Mouse (Mus musculus) G1E (cell line): ENCODE measurements around the gene Ralgapa1. TPM values are rescaled to one million over a fixed set of nuclear protein-coding genes. Genes with fewer than 3 reads are reported as not detected.

Experiments used
- ATAC-seq: 2 replicates; pipeline ENCODE4 v1.8.0; 2016; ENCODE audit warnings: mild to moderate bottlenecking; ENCODE audit not compliant: insufficient number of reproducible peaks, poor library complexity, low FRiP score, severe bottlenecking; ENCODE audit errors: extremely low read depth
- DNase-seq: peaks from one replicate; pipeline ENCODE4 v3.0.0; 2012; ENCODE audit warnings: low spot score
- H3K27me3 ChIP-seq: 2 replicates; pipeline ENCODE4 v1.6.1; 2012; ENCODE audit warnings: mild to moderate bottlenecking, low read length, inconsistent platforms; ENCODE audit not compliant: insufficient read depth
- H3K36me3 ChIP-seq: replicated peaks from 2 replicates; pipeline ENCODE3; 2012; ENCODE audit warnings: mild to moderate bottlenecking, inconsistent platforms
- H3K4me1 ChIP-seq: 2 replicates; pipeline ENCODE4 v1.6.1; 2012; ENCODE audit warnings: low read depth, low read length, inconsistent platforms, mixed read lengths; ENCODE audit not compliant: insufficient read depth
- H3K4me3 ChIP-seq: 2 replicates; pipeline ENCODE4 v1.5.1; 2012; ENCODE audit warnings: low read depth, mild to moderate bottlenecking, inconsistent platforms, low read length, moderate library complexity, mixed read lengths
- H3K9me3 ChIP-seq: replicated peaks from 2 replicates; pipeline ENCODE4 v1.6.1; 2012; ENCODE audit warnings: inconsistent platforms
- CTCF ChIP-seq: IDR thresholded peaks from 2 replicates; pipeline ENCODE4 v1.5.1; 2012; ENCODE audit warnings: low read depth, low read length, inconsistent platforms, mixed read lengths
- GATA1 ChIP-seq: IDR thresholded peaks from 2 replicates; pipeline ENCODE4 v1.6.1; 2012; ENCODE audit warnings: borderline replicate concordance, low read length, inconsistent platforms, mixed read lengths
- GATA2 ChIP-seq: IDR thresholded peaks from 2 replicates; pipeline ENCODE4 v1.6.1; 2012; ENCODE audit warnings: low read depth, low read length, inconsistent platforms, borderline replicate concordance
- POLR2AphosphoS5 ChIP-seq: IDR thresholded peaks from 2 replicates; pipeline ENCODE4 v1.6.1; 2012; ENCODE audit warnings: low read depth, low read length, inconsistent platforms; ENCODE audit not compliant: insufficient replicate concordance
- TAL1 ChIP-seq: conservative IDR thresholded peaks from 2 replicates; pipeline ENCODE4 v1.6.1; 2012; ENCODE audit warnings: low read depth, low read length, inconsistent platforms, mixed read lengths
- polyA plus RNA-seq: library from polyadenylated mRNA; stranded (reverse); fragments of >175 nt; gene quantifications from 2 replicates; pipeline ENCODE4 v1.2.3, GENCODE M21; 2012
- total RNA-seq, 2 experiments: library from RNA; stranded (forward) in 1 of 2; stranded (reverse) in 1 of 2; fragments of 200-1000 nt in 1 of 2; fragments of >200 nt in 1 of 2; fragmentation: Nextera tagmentation in 1 of 2; gene quantifications; 2 replicates each; pipeline ENCODE4 v1.2.3; 2014 to 2017

The Ralgapa1 gene
- total RNA-seq (2014; fragmentation: Nextera tagmentation) (169 and 177 TPM in 2 replicates), total RNA-seq (2017) (49.1 and 57.9 TPM in 2 replicates), polyA plus RNA-seq (13.3 and 13.6 TPM in 2 replicates)

DNA sequence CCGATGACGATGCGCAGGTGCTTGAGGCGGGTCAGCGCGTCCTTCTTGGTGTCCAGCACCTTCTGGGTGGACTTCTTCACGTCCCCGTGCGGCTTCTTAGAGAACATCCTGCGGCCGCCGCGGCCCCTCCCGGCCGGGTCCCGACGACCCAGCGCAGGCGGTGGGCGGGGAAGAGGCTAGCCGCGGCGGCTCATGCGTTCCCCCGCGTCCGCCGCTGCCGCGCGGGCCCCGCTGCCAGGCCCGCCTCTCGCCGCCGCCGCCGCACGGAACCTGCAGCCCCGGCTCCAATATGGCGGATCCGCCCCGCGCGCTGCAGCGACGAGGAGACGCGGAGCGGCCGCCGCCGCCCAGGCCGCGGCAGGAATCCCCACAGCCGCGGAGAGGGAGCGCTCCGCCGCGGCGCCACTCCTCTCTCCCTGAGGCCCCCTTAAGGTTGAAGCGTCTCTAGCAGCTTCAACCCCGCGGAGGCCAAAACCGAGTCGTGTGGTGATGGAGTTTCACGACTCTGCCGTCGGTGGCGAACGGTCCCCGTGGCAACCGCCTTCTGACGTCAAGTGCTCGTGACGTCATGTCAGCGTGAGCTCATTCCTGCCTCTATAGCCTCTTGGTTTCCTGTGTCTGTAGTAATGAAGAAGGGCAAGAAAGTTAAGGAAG is at the start of gene Ralgapa1:
TSS of gene Ralgapa1 (minus strand) at position 507 of the 654 bp plus-strand sequence.
- DNase-seq (peak; percentile 84), ATAC-seq (peak; percentile 94)
- TF ChIP-seq TAL1 (no peak), GATA2 (no peak), CTCF (no peak), GATA1 (no peak), POLR2AphosphoS5 (no peak)
- Histone ChIP-seq H3K9me3 (peaks cover 3% of the 10 kb centered on the region), H3K4me3 (peak within 1 kb of the TSS; percentile 87), H3K27me3 (0 out of 2 replicates have a peak, but pooled peaks cover 3% of the 10 kb centered on the region), H3K36me3 (peaks cover 5% of the 10 kb centered on the region), H3K4me1 (peaks cover 41% of the 10 kb centered on the region)

DNA sequence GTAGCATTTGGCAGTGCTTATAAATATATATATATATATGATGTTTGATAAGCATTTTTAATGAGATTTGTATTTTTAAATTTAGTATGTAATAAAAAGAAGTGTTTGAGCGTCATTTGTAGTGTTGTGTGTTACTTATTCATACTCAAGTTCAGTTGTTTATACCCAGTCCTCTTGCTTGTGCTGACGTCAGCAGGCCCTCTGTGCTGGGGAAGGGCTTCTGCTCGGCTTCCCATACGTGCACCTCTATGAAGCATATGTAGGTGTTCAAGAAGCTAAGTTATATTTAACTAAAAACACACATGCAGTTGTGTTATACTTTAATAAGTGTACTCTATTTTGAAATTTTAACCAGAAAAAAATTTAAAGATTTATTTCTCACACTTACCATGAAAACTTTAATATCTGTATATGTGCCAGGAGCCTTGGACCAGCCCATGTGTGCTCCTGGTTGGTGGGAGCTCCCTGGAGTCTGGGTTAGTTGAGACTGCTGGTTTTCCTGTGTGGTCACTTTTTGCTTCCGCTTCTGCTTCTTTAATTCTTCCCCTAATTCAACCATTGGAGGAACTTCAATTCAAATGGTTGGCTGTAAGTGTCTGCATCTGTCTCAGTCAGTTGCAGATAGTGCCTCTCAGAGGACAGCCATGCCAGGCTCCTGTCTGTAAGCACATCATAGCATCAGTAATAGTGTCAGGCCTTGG is 48.8 kb upstream of the Ralgapa1 start:
- H3K4me1 ChIP-seq, result no peaks in the 10 kb centered on the region
- ATAC-seq, result no peak
- H3K27me3 ChIP-seq, result no peaks in the 10 kb centered on the region
- no peak overlapping the region for H3K4me3 ChIP-seq
- peaks cover 45% of the 10 kb centered on the region for H3K36me3 ChIP-seq
- TF ChIP-seq GATA1 (no peak), CTCF (no peak), GATA2 (no peak), POLR2AphosphoS5 (no peak), TAL1 (no peak)
- DNase-seq, result no peak
- H3K9me3 ChIP-seq, result no peaks in the 10 kb centered on the region

DNA sequence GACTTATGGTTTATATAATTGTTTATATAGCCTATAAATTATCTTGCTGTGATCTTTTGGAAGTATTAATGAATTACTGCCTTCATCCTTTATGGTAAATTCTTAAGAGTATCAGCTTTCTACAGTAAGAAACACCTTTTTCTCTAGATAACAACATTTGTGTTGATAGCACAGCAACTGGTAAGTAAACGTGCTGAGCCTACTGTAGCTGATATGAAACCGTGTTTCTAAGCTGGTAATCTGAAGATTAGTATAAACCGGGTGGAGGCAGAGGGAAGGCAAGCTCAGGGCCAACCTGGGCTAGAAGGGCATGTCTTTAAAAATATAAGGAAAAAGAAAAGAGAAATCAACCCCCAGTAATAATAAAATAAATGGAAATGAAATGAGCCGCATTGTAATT is 46.8 kb upstream of the Ralgapa1 start:
- peaks cover 58% of the 10 kb centered on the region for H3K36me3 ChIP-seq
- no peak for ATAC-seq

DNA sequence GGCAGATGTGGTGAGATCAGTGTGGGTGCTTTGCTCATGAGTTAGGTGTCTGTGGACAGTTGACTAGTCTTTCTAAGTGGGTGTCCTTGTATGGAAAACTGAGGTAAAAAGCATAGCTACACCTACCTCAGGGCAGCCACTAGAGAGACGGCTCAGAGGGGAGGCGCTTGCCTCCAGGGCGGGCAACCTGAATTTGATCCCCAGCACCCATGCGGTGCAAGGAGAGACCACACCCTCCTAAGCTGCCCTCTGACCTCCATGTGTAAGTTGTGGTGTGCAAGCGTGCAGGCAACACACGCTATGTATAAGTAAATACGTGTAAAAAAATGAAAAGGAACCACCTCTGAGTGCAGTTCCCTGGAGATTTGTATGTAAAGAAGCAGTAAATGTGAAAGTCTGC is 39.7 kb upstream of the Ralgapa1 start:
- ATAC-seq (no peak), DNase-seq (no peak)
- H3K27me3 ChIP-seq, result no peaks in the 10 kb centered on the region
- no peak overlapping the region for H3K4me3 ChIP-seq
- TF ChIP-seq CTCF, result no peak
- no peak for TF ChIP-seq POLR2AphosphoS5
- TF ChIP-seq GATA1, result no peak
- TF ChIP-seq TAL1, result no peak
- no peak for TF ChIP-seq GATA2
- peaks cover 10% of the 10 kb centered on the region for H3K9me3 ChIP-seq
- H3K36me3 ChIP-seq, result peaks cover 60% of the 10 kb centered on the region
- H3K4me1 ChIP-seq, result 0 out of 2 replicates have a peak, but pooled peaks cover 2% of the 10 kb centered on the region

More for the DNA sequence above, 46.8 kb upstream of the Ralgapa1 start:
- no peaks in the 10 kb centered on the region for H3K9me3 ChIP-seq
- no peak for DNase-seq
- no peaks in the 10 kb centered on the region for H3K27me3 ChIP-seq
- no peaks in the 10 kb centered on the region for H3K4me1 ChIP-seq
- TF ChIP-seq GATA2 (no peak), GATA1 (no peak), TAL1 (no peak), CTCF (no peak), POLR2AphosphoS5 (no peak)
- no peak overlapping the region for H3K4me3 ChIP-seq

DNA sequence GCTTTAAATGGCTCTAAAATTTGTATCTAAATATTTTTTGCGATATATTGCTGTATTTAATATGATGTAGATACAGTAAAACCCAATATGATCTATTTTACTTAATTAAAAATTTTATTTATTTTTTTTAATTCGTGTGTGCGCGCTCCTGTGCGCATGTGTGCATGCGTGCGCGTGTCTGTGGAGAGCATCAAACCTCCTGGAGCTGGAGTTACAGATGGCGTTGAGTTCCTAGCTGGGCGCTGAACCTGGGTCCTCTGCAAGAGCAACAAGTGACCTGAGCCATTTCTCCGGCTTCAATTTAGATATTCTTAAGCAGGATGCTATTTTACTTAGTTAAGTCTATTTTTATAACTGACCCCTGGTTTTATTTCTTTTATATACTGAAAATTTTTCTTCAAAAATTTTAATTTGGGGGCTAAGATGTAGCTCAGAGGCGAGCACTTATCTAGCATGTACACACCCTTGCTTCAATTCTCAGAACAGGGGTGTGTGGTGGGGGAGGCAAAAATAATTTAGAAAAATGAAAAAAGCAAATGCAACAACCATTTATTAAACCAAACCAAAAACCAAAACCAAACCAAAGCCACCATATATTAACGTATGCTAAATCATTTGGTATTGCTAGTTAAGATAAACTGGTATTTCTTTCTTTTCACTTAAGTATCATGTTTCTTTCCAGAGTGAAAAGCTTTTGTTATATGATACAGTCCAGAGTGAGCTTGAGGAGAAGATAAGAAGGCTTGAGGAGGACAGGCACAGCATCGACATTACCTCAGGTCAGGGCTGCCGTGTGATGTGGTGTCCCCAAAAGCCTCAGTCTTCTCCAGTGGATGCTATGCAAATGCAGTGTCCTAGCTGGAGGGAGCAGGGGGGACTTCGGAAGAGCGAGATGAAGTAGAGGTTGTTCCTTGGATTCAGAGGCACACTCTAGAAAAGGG is 38.7 kb upstream of the Ralgapa1 start:
- TF ChIP-seq POLR2AphosphoS5 (no peak), CTCF (no peak), TAL1 (no peak), GATA2 (no peak), GATA1 (no peak)
- 0 out of 2 replicates have a peak, but pooled peaks cover 2% of the 10 kb centered on the region for H3K4me1 ChIP-seq

More for the DNA sequence above, 38.7 kb upstream of the Ralgapa1 start:
- ATAC-seq (no peak), DNase-seq (no peak)
- no peak overlapping the region for H3K4me3 ChIP-seq
- H3K27me3 ChIP-seq, result no peaks in the 10 kb centered on the region
- H3K9me3 ChIP-seq, result peaks cover 10% of the 10 kb centered on the region
- H3K36me3 ChIP-seq, result peaks cover 60% of the 10 kb centered on the region
